In genomic region chr5:38276451-38276850, GRCm38 (mm10) we compare ENCODE assay signal across 14 mouse cellular contexts. TPM values are rescaled to one million over a fixed set of nuclear protein-coding genes. Genes with fewer than 3 reads are reported as not detected.
DNase-seq lines count a peak whose midpoint lies in the region; ATAC-seq lines count a peak whose summit lies in the region.
"Had no signal": no experiment of that assay in that cellular context is flagged by ENCODE, and none has a peak within 500 bp of the region (broad histone marks: within the 10 kb centered on the region; RNA-seq: fewer than 3 reads in every experiment).

No protein-coding gene starts in this region.

- H3K9ac ChIP-seq in heart, embryonic 15.5 days = no peak overlapping the region
- peak overlapping the region; percentile 46; the same call in 1 of the 2 replicates for H3K9ac ChIP-seq in hindbrain, embryonic 13.5 days
- no peak overlapping the region; the same call in 1 of the 2 replicates for H3K9ac ChIP-seq in midbrain, embryonic 16.5 days (ENCODE audit: low read depth, low read length)

- no peak overlapping the region for H3K27ac ChIP-seq in heart, embryonic 15.5 days
- H3K27ac ChIP-seq in hindbrain, embryonic 13.5 days = no peak overlapping the region
- no peak overlapping the region for H3K27ac ChIP-seq in midbrain, embryonic 16.5 days (ENCODE audit: low read length)

- 2% methylated on average over 19 of the region's 19 CpGs for whole genome bisulfite sequencing in heart, embryonic 15.5 days
- WGBS in hindbrain, embryonic 13.5 days = under 1% methylated on average over 19 of the region's 19 CpGs
- WGBS in midbrain, embryonic 16.5 days = 2% methylated on average over 19 of the region's 19 CpGs

- 0 out of 2 replicates have a peak overlapping the region, but pooled peaks have one; percentile 11 for H3K4me2 ChIP-seq in heart, embryonic 15.5 days
- H3K4me2 ChIP-seq in hindbrain, embryonic 13.5 days = peak overlapping the region; percentile 58
- peak overlapping the region; percentile 51 for H3K4me2 ChIP-seq in midbrain, embryonic 16.5 days (ENCODE audit: low read length)
- H3K4me2 ChIP-seq: liver, embryonic 11.5 days had no signal

- intact Hi-C loops in heart, postnatal 25 days (cut with DNase I) = no loop called here

- peak overlapping the region; percentile 33; the same call in 1 of the 2 replicates for H3K4me3 ChIP-seq in heart, embryonic 15.5 days
- peak overlapping the region; percentile 42 for H3K4me3 ChIP-seq in hindbrain, embryonic 13.5 days
- H3K4me3 ChIP-seq in midbrain, embryonic 16.5 days (ENCODE audit: low read depth, low read length) = peak overlapping the region; percentile 24

- no peaks in the 10 kb centered on the region for H3K9me3 ChIP-seq in heart, embryonic 15.5 days (replicated peaks)
- no peaks in the 10 kb centered on the region for H3K9me3 ChIP-seq in hindbrain, embryonic 13.5 days
- H3K9me3 ChIP-seq in midbrain, embryonic 16.5 days (replicated peaks; ENCODE audit: control insufficient read depth, low read length, poor library complexity, severe bottlenecking) = no peaks in the 10 kb centered on the region

- peaks cover 15% of the 10 kb centered on the region for H3K4me1 ChIP-seq in heart, embryonic 15.5 days (replicated peaks)
- peaks cover 23% of the 10 kb centered on the region for H3K4me1 ChIP-seq in hindbrain, embryonic 13.5 days (replicated peaks)
- H3K4me1 ChIP-seq in midbrain, embryonic 16.5 days (ENCODE audit: control insufficient read depth, insufficient read depth, low read length) = peaks cover 17% of the 10 kb centered on the region

- H3K36me3 ChIP-seq in heart, embryonic 15.5 days = no peaks in the 10 kb centered on the region
- H3K36me3 ChIP-seq in hindbrain, embryonic 13.5 days = peaks cover 4% of the 10 kb centered on the region
- peaks cover 3% of the 10 kb centered on the region; the same call in 1 of the 2 replicates for H3K36me3 ChIP-seq in midbrain, embryonic 16.5 days (ENCODE audit: control insufficient read depth, insufficient read depth, low read length)

- H3K27me3 ChIP-seq in heart, embryonic 15.5 days = peaks cover 72% of the 10 kb centered on the region
- peaks cover 81% of the 10 kb centered on the region for H3K27me3 ChIP-seq in hindbrain, embryonic 13.5 days
- peaks cover 46% of the 10 kb centered on the region for H3K27me3 ChIP-seq in midbrain, embryonic 16.5 days (ENCODE audit: control insufficient read depth, insufficient read depth, low read depth, low read length)
- H3K27me3 ChIP-seq: CH12.LX had no signal

- ATAC-seq in heart, embryonic 15.5 days (replicated peaks; ENCODE audit: insufficient number of reproducible peaks, insufficient read depth, low FRiP score, low read depth) = no peak
- no peak for ATAC-seq in hindbrain, embryonic 13.5 days (ENCODE audit: low FRiP score)
- ATAC-seq in midbrain, embryonic 16.5 days = no peak

- no peak for DNase-seq in heart, postnatal 25 days (ENCODE audit: low spot score)
- DNase-seq in embryo, embryonic 9.5 days (ENCODE audit: extremely low spot score) = peak; percentile 27
- no peak for DNase-seq in urinary bladder, postnatal 14 days (ENCODE audit: low spot score)
- DNase-seq in layer of hippocampus, postnatal 36 days = no peak
- no peak for DNase-seq in c-Kit-positive CD71-positive TER-119-positive erythroid progenitor cells, embryonic 14.5 days (ENCODE audit: low spot score)
- DNase-seq: cerebellum, postnatal 36 days; gastrocnemius, postnatal 10 days; kidney, postnatal 4 days had no signal

RNA-seq across cellular contexts. Expression of gene Otop1, which starts 0.7 kb away (rescaled TPM):
- not detected in 2 replicates for polyA plus RNA-seq in heart, embryonic 15.5 days (2015; fragmentation: Nextera tagmentation; extraction: Ambion mirVana)
- under 1 TPM; 0.36 to 0.78 TPM for total RNA-seq in heart, postnatal 25 days (2021)
- not detected in 2 replicates for polyA plus RNA-seq in hindbrain, embryonic 13.5 days (2015; fragmentation: Nextera tagmentation; extraction: Ambion mirVana)
- polyA plus RNA-seq in midbrain, embryonic 16.5 days (2015; fragmentation: Nextera tagmentation; extraction: Ambion mirVana) = 0.11 TPM in 1 of 2 replicates, not detected in the other
- total RNA-seq in layer of hippocampus, postnatal 36 days (2021) = not detected
- total RNA-seq: CH12.LX had no signal
- polyA plus RNA-seq: liver, embryonic 11.5 days; small intestine, adult 2 months had no signal

RNA-seq across cellular contexts. Expression of gene Tmem128, which starts 16.5 kb away (rescaled TPM):
- polyA plus RNA-seq in heart, embryonic 15.5 days (2015; fragmentation: Nextera tagmentation; extraction: Ambion mirVana) = 41.1 and 42.9 TPM in 2 replicates
- total RNA-seq in heart, postnatal 25 days (2021) = 10 to 100 TPM; 12.5 to 14.3 TPM
- polyA plus RNA-seq in hindbrain, embryonic 13.5 days (2015; fragmentation: Nextera tagmentation; extraction: Ambion mirVana) = 101 and 104 TPM in 2 replicates
- 92.9 and 94.6 TPM in 2 replicates for polyA plus RNA-seq in midbrain, embryonic 16.5 days (2015; fragmentation: Nextera tagmentation; extraction: Ambion mirVana)
- 10 to 100 TPM; 30.9 to 31.6 TPM for total RNA-seq in layer of hippocampus, postnatal 36 days (2021)

RNA-seq across cellular contexts. Expression of gene Drd5, which starts 42.7 kb away (rescaled TPM):
- polyA plus RNA-seq in heart, embryonic 15.5 days (2015; fragmentation: Nextera tagmentation; extraction: Ambion mirVana) = not detected in 2 replicates
- total RNA-seq in heart, postnatal 25 days (2021) = not detected
- polyA plus RNA-seq in hindbrain, embryonic 13.5 days (2015; fragmentation: Nextera tagmentation; extraction: Ambion mirVana) = 0.13 and 0.35 TPM in 2 replicates
- polyA plus RNA-seq in midbrain, embryonic 16.5 days (2015; fragmentation: Nextera tagmentation; extraction: Ambion mirVana) = 0.82 and 0.90 TPM in 2 replicates
- total RNA-seq in layer of hippocampus, postnatal 36 days (2021) = 10 to 100 TPM; 14.1 to 16.5 TPM
- total RNA-seq: CH12.LX; gastrocnemius, postnatal 10 days had no signal
- polyA plus RNA-seq: liver, embryonic 11.5 days; small intestine, adult 2 months had no signal

RNA-seq across cellular contexts. Expression of gene Lyar, which starts 56.2 kb away (rescaled TPM):
- polyA plus RNA-seq in heart, embryonic 15.5 days (2015; fragmentation: Nextera tagmentation; extraction: Ambion mirVana) = 42.4 and 46.1 TPM in 2 replicates
- total RNA-seq in heart, postnatal 25 days (2021) = 10 to 100 TPM; 14.4 to 15.8 TPM
- polyA plus RNA-seq in hindbrain, embryonic 13.5 days (2015; fragmentation: Nextera tagmentation; extraction: Ambion mirVana) = 55.7 and 58.4 TPM in 2 replicates
- polyA plus RNA-seq in midbrain, embryonic 16.5 days (2015; fragmentation: Nextera tagmentation; extraction: Ambion mirVana) = 35.4 and 41.9 TPM in 2 replicates
- total RNA-seq in layer of hippocampus, postnatal 36 days (2021) = 10 to 100 TPM; 13.9 to 15.0 TPM

RNA-seq across cellular contexts. Expression of gene Zbtb49, which starts 56.2 kb away (rescaled TPM):
- 7.0 and 8.4 TPM in 2 replicates for polyA plus RNA-seq in heart, embryonic 15.5 days (2015; fragmentation: Nextera tagmentation; extraction: Ambion mirVana)
- total RNA-seq in heart, postnatal 25 days (2021) = 1 to 10 TPM; 3.7 to 4.0 TPM
- 20.4 and 23.6 TPM in 2 replicates for polyA plus RNA-seq in hindbrain, embryonic 13.5 days (2015; fragmentation: Nextera tagmentation; extraction: Ambion mirVana)
- polyA plus RNA-seq in midbrain, embryonic 16.5 days (2015; fragmentation: Nextera tagmentation; extraction: Ambion mirVana) = 19.8 and 21.7 TPM in 2 replicates
- total RNA-seq in layer of hippocampus, postnatal 36 days (2021) = 10 to 100 TPM; 19.0 to 20.0 TPM
